Mouse (Mus musculus): ENCODE data around the gene Armc9. TPM values are rescaled to one million over a fixed set of nuclear protein-coding genes. Genes with fewer than 3 reads are reported as not detected.

Armc9 gene
- total and polyA plus RNA-seq, 2 experiments: 3.2 to 4.4 TPM

GRCm38 (mm10) chr1:86199026-86199425 is 44.4 kb downstream of the Armc9 start:
- H3K4me1 ChIP-seq (ENCODE audit: control insufficient read depth, insufficient read depth, low read length): no peaks in the 10 kb centered on the region
- WGBS: 91% methylated on average over 5 of the region's 5 CpGs
- peaks cover 18% of the 10 kb centered on the region; the same call in 1 of the 2 replicates for H3K36me3 ChIP-seq (ENCODE audit: control insufficient read depth, insufficient read depth, low read length)
- no peak overlapping the region for H3K4me3 ChIP-seq (ENCODE audit: insufficient read depth, low read depth, low read length)
- no peak overlapping the region for H3K27ac ChIP-seq (replicated peaks; ENCODE audit: insufficient read depth, low read depth, low read length)
- no peaks in the 10 kb centered on the region for H3K27me3 ChIP-seq (ENCODE audit: control insufficient read depth, insufficient read depth, low read length)
- no peaks in the 10 kb centered on the region for H3K79me2 ChIP-seq (ENCODE audit: control insufficient read depth, insufficient read depth, low read length)
- H3K9ac ChIP-seq (ENCODE audit: low read depth, low read length): no peak overlapping the region
- TF ChIP-seq CTCF (IDR thresholded peaks at IDR 0.05; ENCODE audit: low read depth, low read length): no peak
- no peak for TF ChIP-seq POLR2A (IDR thresholded peaks at IDR 0.05; ENCODE audit: extremely low read depth, insufficient read depth, low read length)
- DNase-seq (ENCODE audit: extremely low read depth, low read depth, low spot score): no peak

GRCm38 (mm10) chr1:86201312-86201711 is 46.7 kb downstream of the Armc9 start:
- no peaks in the 10 kb centered on the region for H3K27me3 ChIP-seq (ENCODE audit: control insufficient read depth, insufficient read depth, low read length)
- no peak overlapping the region for H3K27ac ChIP-seq (replicated peaks; ENCODE audit: insufficient read depth, low read depth, low read length)
- no peaks in the 10 kb centered on the region for H3K79me2 ChIP-seq (ENCODE audit: control insufficient read depth, insufficient read depth, low read length)
- TF ChIP-seq CTCF (IDR thresholded peaks at IDR 0.05; ENCODE audit: low read depth, low read length) (no peak), POLR2A (IDR thresholded peaks at IDR 0.05; ENCODE audit: extremely low read depth, insufficient read depth, low read length) (no peak)
- H3K4me1 ChIP-seq (ENCODE audit: control insufficient read depth, insufficient read depth, low read length): no peaks in the 10 kb centered on the region; the same call in 1 of the 2 replicates
- peaks cover 16% of the 10 kb centered on the region; the same call in 1 of the 2 replicates for H3K36me3 ChIP-seq (ENCODE audit: control insufficient read depth, insufficient read depth, low read length)
- no peak for DNase-seq (ENCODE audit: extremely low read depth, low read depth, low spot score)
- H3K4me3 ChIP-seq (ENCODE audit: insufficient read depth, low read depth, low read length): no peak overlapping the region
- H3K9ac ChIP-seq (ENCODE audit: low read depth, low read length): no peak overlapping the region

- 92% methylated on average over 9 of the region's 9 CpGs for WGBS
- Histone ChIP-seq H3K36me3 (ENCODE audit: control insufficient read depth, insufficient read depth, low read length) (peaks cover 16% of the 10 kb centered on the region; the same call in 1 of the 2 replicates), H3K4me3 (ENCODE audit: insufficient read depth, low read depth, low read length) (no peak overlapping the region), H3K4me1 (ENCODE audit: control insufficient read depth, insufficient read depth, low read length) (peaks cover 4% of the 10 kb centered on the region; the same call in 1 of the 2 replicates), H3K9ac (ENCODE audit: low read depth, low read length) (no peak overlapping the region), H3K27ac (replicated peaks; ENCODE audit: insufficient read depth, low read depth, low read length) (no peak overlapping the region), H3K27me3 (ENCODE audit: control insufficient read depth, insufficient read depth, low read length) (no peaks in the 10 kb centered on the region), H3K79me2 (ENCODE audit: control insufficient read depth, insufficient read depth, low read length) (no peaks in the 10 kb centered on the region)
- TF ChIP-seq CTCF (IDR thresholded peaks at IDR 0.05; ENCODE audit: low read depth, low read length) (no peak), POLR2A (IDR thresholded peaks at IDR 0.05; ENCODE audit: extremely low read depth, insufficient read depth, low read length) (no peak)
- DNase-seq (ENCODE audit: extremely low read depth, low read depth, low spot score): no peak
Measured at GRCm38 (mm10) chr1:86202617-86203219, 48.1 kb downstream of the Armc9 start.

GRCm38 (mm10) chr1:86210676-86211075 is 56.1 kb downstream of the Armc9 start:
- H3K4me1 ChIP-seq (ENCODE audit: control insufficient read depth, insufficient read depth, low read length): peaks cover 4% of the 10 kb centered on the region; the same call in 1 of the 2 replicates
- no peak overlapping the region for H3K27ac ChIP-seq (replicated peaks; ENCODE audit: insufficient read depth, low read depth, low read length)

GRCm38 (mm10) chr1:86211498-86211897 is 56.9 kb downstream of the Armc9 start:
- 88% methylated on average over 1 of the region's 1 CpGs for WGBS
- no peak for DNase-seq (ENCODE audit: extremely low read depth, low read depth, low spot score)
- H3K9ac ChIP-seq (ENCODE audit: low read depth, low read length): no peak overlapping the region
- H3K36me3 ChIP-seq (ENCODE audit: control insufficient read depth, insufficient read depth, low read length): peaks cover 6% of the 10 kb centered on the region
- H3K79me2 ChIP-seq (ENCODE audit: control insufficient read depth, insufficient read depth, low read length): no peaks in the 10 kb centered on the region
- H3K27me3 ChIP-seq (ENCODE audit: control insufficient read depth, insufficient read depth, low read length): no peaks in the 10 kb centered on the region
- no peak overlapping the region for H3K27ac ChIP-seq (replicated peaks; ENCODE audit: insufficient read depth, low read depth, low read length)
- TF ChIP-seq CTCF (IDR thresholded peaks at IDR 0.05; ENCODE audit: low read depth, low read length) (no peak), POLR2A (IDR thresholded peaks at IDR 0.05; ENCODE audit: extremely low read depth, insufficient read depth, low read length) (no peak)
- H3K4me1 ChIP-seq (ENCODE audit: control insufficient read depth, insufficient read depth, low read length): peaks cover 2% of the 10 kb centered on the region; the same call in 1 of the 2 replicates
- H3K4me3 ChIP-seq (ENCODE audit: insufficient read depth, low read depth, low read length): no peak overlapping the region

More at GRCm38 (mm10) chr1:86210676-86211075, 56.1 kb downstream of the Armc9 start:
- peaks cover 6% of the 10 kb centered on the region for H3K36me3 ChIP-seq (ENCODE audit: control insufficient read depth, insufficient read depth, low read length)
- no peak overlapping the region for H3K4me3 ChIP-seq (ENCODE audit: insufficient read depth, low read depth, low read length)
- no peaks in the 10 kb centered on the region for H3K27me3 ChIP-seq (ENCODE audit: control insufficient read depth, insufficient read depth, low read length)
- 94% methylated on average over 7 of the region's 7 CpGs for WGBS
- TF ChIP-seq POLR2A (IDR thresholded peaks at IDR 0.05; ENCODE audit: extremely low read depth, insufficient read depth, low read length) (no peak), CTCF (IDR thresholded peaks at IDR 0.05; ENCODE audit: low read depth, low read length) (no peak)
- no peaks in the 10 kb centered on the region for H3K79me2 ChIP-seq (ENCODE audit: control insufficient read depth, insufficient read depth, low read length)
- H3K9ac ChIP-seq (ENCODE audit: low read depth, low read length): no peak overlapping the region
- no peak for DNase-seq (ENCODE audit: extremely low read depth, low read depth, low spot score)

- Histone ChIP-seq H3K9ac (ENCODE audit: low read depth, low read length) (no peak overlapping the region), H3K27me3 (ENCODE audit: control insufficient read depth, insufficient read depth, low read length) (no peaks in the 10 kb centered on the region), H3K79me2 (ENCODE audit: control insufficient read depth, insufficient read depth, low read length) (no peaks in the 10 kb centered on the region), H3K27ac (replicated peaks; ENCODE audit: insufficient read depth, low read depth, low read length) (no peak overlapping the region), H3K36me3 (ENCODE audit: control insufficient read depth, insufficient read depth, low read length) (peaks cover 6% of the 10 kb centered on the region), H3K4me1 (ENCODE audit: control insufficient read depth, insufficient read depth, low read length) (no peaks in the 10 kb centered on the region), H3K4me3 (ENCODE audit: insufficient read depth, low read depth, low read length) (no peak overlapping the region)
- WGBS: 92% methylated on average over 8 of the region's 8 CpGs
- no peak for DNase-seq (ENCODE audit: extremely low read depth, low read depth, low spot score)
- no peak for TF ChIP-seq CTCF (IDR thresholded peaks at IDR 0.05; ENCODE audit: low read depth, low read length)
- no peak for TF ChIP-seq POLR2A (IDR thresholded peaks at IDR 0.05; ENCODE audit: extremely low read depth, insufficient read depth, low read length)
Measured at GRCm38 (mm10) chr1:86212731-86213130, 58.2 kb downstream of the Armc9 start.

Measured in liver, adult 2 months (tissue).